Mouse (Mus musculus) left cerebral cortex, adult 2 months (tissue): ENCODE results near the gene Ube2i. TPM values are rescaled to one million over a fixed set of nuclear protein-coding genes. Genes with fewer than 3 reads are reported as not detected.

Experiments
- DNase-seq, 2 experiments: peaks; one replicate each; pipeline ENCODE4 v3.0.0; 2021 to 2022; ENCODE audit warnings: low spot score in 2 of 2, mixed read lengths in 1 of 2; ENCODE audit errors: extremely low spot score in 1 of 2
- H3K27ac ChIP-seq: fragments of 200-600 bp; 2 replicates; pipeline ENCODE4 v1.8.1; 2022
- H3K4me3 ChIP-seq: fragments of 200-600 bp; 2 replicates; pipeline ENCODE4 v1.8.1; 2022
- CTCF ChIP-seq: fragments of 200-600 bp; IDR thresholded peaks from 2 replicates; pipeline ENCODE4 v1.8.1; 2022; ENCODE audit warnings: antibody characterized with exemption, mild to moderate bottlenecking, moderate library complexity
- intact Hi-C: fragments of 180-260 bp; cut with DNase I; formaldehyde crosslinking; loops from one replicate; pipeline ENCODE4 v1.15.1; 2025
- total RNA-seq, 2 experiments: library from RNA; stranded (reverse); gene quantifications; 2 replicates each; pipeline ENCODE4 v1.2.3; 2021

The Ube2i gene
- total RNA-seq, 2 experiments from 2014 or later: 215 to 223 TPM

DNA sequence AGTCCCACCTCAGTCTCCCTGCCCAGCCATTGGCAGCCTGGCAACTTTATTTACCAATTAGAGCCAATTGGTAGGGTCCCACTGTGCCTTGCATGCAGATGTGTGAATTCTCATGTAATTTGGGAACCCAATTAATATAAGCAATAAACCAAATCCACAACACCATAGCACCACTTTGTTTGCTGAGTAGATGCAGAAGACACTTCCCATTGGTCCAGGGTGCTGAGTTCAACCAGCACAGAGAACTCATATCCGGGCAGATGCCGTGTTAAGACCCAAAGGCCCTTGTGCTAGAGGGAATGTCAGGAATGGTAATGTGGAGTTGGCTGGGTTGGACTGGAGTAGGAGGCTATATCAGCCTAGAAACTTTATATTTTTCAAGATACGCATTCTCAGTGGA is 1.4 kb upstream of the Ube2i start:
- H3K4me3 ChIP-seq: no peak overlapping the region
- intact Hi-C loops: no loop called here
- no peak for TF ChIP-seq CTCF
- no peak for DNase-seq
- H3K27ac ChIP-seq: no peak overlapping the region

DNA sequence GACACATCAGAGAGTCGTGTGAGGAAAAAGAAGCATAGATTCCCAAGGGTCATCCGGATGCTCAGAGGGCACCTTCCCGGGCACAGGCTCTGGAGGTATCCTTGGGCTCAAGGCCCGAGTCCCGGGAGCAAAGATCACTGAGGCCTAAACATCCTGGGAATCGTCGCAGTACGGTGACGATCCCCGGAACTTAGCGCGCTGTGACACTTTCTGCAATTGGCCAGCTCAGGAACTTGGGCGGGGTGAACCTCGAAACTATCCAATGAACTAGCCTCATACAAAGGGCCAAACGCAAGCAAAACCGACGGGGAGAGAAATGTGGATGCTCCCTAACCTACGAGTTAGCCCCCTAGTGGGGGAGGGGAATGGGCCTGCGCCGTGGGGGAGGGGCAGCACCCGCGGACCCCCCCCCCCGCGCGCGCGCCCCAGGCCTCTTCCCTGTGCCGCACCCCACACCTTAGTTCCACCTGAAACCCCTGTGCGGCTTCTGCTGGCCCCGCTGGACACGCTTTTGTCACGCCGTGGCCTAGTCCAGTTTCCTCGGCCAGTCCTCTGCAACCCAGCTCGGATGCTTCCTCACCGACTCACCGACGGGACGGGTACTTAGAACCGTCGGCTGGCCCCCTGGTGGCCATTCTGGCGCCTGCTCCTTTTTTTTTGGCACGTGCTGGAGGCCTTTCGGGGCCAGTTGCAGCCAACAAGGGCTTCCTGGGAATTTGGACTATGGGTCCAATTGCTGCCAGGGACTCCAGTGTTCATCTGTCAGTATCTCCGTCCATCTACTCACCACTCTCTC is 518 bp downstream of the Ube2i start:
- peak overlapping the region; percentile 100 for H3K27ac ChIP-seq
- intact Hi-C loops: loop anchor here (5.0 kb wide), 2 partner anchors 92 to 157 kb away; partner anchors contain the start of genes BC003965 and Telo2
- H3K4me3 ChIP-seq: peak overlapping the region; percentile 99
- DNase-seq: peak; percentile 95 to 96
- peak; percentile 72 for TF ChIP-seq CTCF

DNA sequence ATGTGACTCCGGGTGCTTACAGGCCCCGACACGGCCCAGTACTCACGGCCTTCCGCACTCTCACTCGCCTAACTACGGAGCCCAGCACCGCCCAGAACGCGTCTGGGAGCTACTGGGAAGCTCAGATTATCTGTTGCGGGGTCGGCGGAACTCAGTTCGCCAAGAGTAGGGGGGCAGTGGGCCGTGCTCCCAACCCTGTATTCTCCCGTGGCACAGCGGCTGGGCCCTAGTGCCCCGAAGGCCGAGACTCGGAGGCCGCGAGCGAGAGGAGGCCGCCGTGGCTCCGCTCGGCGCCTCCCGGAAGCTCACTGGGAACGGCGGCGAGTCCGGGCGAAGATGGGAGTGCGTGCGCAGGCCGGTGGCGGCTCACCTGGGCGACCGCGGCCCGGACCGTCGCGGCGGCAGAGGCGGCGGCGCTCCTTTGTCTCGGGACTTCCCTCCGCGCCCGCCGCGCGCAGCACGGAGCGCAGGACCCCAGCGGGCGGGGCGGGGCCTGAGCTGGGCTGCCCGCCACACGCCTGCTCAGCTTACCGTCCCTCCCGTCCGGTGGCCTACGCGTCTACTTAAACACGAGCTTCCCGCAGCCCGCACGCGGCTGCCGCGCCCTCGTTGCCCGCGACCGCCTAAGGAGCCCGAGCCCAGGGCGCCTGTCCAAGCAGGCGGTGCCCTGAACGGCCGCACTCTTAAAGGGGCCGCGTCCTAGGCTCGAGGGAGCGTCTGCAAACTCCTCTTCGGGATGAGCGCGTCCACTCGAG is 1.3 kb downstream of the Ube2i start:
- H3K27ac ChIP-seq: peak overlapping the region; percentile 100
- DNase-seq: peak; percentile 88
- H3K4me3 ChIP-seq: peak overlapping the region; percentile 99
- intact Hi-C loops: loop anchor here (5.0 kb wide), 2 partner anchors 91 to 156 kb away; partner anchors contain the start of genes BC003965 and Telo2
- TF ChIP-seq CTCF: no peak; the same call in 1 of the 2 replicates

DNA sequence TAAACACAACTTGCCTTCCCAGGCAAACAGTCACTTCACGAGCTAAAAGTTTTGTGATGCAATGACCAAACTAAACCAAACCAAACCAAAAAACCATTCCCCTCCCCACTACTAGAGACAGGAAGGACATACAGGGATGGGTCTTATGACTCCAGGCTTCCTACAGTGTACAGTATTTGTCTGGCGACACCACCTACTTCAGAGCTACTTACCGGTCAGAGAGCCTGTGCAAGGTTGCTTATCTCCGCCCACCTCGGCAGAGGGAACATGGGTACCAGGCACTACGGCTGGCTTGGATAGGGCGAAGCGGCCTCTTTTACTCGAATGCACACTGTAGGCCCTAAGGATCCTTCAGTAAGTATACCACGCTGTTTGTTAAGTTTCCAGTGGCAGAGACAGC is 2.1 kb downstream of the Ube2i start:
- Histone ChIP-seq H3K27ac (peak overlapping the region; percentile 100; the same call in 1 of the 2 replicates), H3K4me3 (peak overlapping the region; percentile 99)
- intact Hi-C loops: loop anchor here (5.0 kb wide), 2 partner anchors 90 to 155 kb away; partner anchors contain the start of genes BC003965 and Telo2
- no peak for DNase-seq
- no peak for TF ChIP-seq CTCF

DNA sequence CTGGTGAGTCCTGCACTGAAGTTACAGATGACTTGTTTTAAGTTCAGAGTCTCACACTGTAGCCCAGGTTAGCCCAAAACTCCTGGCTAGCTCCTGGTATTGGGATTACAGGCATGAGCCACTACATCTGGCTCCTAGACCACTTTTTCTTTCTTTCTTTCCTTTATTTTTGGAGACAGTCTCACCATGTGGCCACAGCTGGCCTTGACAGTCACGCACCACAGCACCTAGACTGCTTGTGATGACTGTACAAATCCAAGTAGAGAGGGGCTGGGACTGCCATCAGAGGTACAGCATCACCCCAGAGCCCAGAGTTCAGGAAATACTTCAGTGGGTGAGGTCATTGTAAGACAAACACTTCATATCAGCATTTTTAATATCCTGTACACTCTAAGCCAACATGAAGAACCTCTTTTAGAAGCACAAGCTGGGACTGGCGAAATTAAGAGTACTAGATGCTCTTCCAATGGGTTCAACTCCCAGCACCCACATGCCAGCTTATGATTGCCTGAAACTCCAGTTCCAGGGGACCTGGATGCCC is 3.6 kb downstream of the Ube2i start:
- intact Hi-C loops: loop anchor here (5.0 kb wide), 2 partner anchors 89 to 154 kb away; partner anchors contain the start of genes BC003965 and Telo2
- no peak overlapping the region for H3K27ac ChIP-seq
- no peak for DNase-seq
- no peak for TF ChIP-seq CTCF
- H3K4me3 ChIP-seq: no peak overlapping the region; the same call in 1 of the 2 replicates

DNA sequence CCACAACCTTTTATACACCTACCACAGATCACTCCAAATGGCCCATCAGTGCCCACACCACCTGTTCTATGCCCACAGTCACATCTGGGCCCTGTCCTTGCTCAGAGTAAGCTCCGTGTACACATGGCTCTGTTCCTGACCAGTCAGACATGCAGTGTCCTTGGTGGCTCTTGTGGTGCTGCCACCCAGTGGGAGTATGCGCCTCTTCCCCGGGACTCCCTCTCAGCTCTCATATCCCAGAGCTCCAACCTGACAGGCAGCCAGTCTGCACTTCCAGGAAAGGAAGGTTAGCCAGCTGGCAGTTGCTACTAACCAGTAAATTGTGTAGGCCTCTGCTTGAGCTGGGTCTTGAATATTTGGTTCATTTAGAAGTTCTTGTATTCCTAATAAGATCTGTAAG is 10.0 kb downstream of the Ube2i start:
- intact Hi-C loops: no loop called here
- peak; percentile 51 for TF ChIP-seq CTCF
- Histone ChIP-seq H3K4me3 (no peak overlapping the region), H3K27ac (no peak overlapping the region)
- DNase-seq: no peak

DNA sequence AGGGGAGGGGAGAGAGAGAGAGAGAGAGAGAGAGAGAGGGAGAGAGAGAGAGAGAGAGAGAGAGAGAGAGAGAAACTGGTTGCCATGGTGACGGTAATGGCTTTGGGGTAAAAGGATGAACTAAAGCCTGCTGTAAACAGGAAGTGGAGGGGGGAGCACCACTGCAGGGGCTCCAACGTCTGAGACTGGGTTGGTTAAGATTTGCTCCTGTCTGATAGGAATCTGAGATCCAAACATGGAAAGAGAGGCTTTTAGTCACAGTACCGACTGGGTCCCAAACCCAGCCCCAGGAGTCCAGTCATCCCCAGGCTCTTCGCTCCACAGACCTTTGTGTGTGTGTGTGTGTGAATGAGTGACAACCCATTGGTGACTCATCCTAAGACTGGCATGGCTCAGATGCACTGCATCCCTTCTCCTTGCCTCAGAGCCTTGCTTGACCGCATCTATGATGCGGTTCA is 16.6 kb downstream of the Ube2i start:
- no peak for DNase-seq
- no peak overlapping the region for H3K27ac ChIP-seq
- H3K4me3 ChIP-seq: no peak overlapping the region
- intact Hi-C loops: no loop called here
- no peak for TF ChIP-seq CTCF

DNA sequence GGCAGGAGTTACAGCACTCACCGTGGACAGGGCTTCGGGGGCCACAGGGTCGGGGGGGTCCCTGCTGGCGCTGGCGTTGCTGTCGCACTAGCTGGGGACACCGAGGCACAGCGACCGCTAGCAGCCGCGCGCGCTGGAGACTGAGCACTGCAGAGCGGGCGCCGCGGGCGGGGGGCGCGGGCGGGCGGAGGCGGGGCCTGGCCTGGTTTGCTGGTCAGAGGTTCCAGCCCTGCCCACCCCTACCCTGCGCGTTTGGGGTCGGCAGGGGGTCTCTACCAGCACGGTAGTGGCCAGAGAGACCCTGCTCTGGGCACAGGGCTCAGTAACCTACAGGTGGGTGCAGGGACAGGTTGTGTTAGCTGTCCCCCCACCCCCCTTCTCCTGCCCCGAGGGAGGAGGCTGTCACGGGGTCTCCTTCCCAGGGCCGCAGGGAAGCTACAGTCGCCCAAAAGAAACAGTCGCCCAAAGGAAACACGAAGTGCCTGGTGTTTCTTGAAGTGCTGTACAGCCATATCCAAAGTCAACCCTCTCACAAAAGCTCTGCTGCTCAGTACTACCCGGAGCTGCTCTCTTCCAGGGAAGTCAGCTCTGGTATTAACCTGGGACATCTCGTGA is 18.2 kb downstream of the Ube2i start, which contains the start of gene Baiap3:
Gene Baiap3, minus strand, starts transcription at position 225 of the 615 bp plus-strand sequence.
- Histone ChIP-seq H3K27ac (no peak within 1 kb of the TSS), H3K4me3 (no peak within 1 kb of the TSS)
- no peak for DNase-seq
- no peak for TF ChIP-seq CTCF
- intact Hi-C loops: no loop called here

DNA sequence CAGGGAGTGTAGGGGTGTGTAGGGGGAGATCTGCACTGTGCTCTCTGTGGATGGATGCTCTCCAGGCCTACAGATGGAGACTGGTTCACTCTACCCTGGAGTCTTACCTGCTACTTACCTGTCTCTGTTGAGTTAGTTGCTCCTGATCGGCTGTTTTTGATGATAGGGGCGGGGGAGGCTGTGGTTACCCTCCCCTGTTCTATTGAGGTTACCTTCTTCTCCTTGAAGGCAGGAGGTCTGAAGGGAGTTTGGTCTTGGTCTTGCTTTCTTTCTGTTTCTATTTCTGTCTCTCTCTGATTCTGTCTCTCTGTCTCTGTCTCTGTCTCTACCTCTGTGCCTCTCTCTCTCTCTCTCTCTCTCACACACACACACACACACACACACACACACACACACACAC is 19.3 kb downstream of the Ube2i start:
- Histone ChIP-seq H3K27ac (no peak overlapping the region), H3K4me3 (no peak overlapping the region)
- no peak for DNase-seq
- TF ChIP-seq CTCF: no peak
- intact Hi-C loops: no loop called here

DNA sequence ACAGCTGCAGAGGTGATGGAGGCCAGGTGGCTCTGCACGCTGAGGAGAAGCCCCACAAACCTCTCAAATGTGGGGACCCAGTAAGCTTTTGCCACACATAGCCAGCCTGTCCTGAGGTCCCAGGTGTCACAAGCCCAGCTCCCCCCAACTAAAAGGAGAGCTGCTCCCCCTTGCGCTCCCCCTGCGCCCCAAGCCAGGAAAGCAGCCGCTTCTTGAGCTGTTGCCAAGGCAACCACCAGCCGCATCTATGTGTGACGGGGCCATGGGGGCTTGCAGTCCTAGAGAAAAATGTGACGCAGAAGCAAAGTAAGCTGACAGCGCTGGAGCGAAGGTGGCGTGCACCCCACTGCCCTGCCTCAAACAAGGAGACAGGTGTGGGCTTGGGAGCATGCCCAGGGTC is 20.7 kb downstream of the Ube2i start:
- H3K4me3 ChIP-seq: no peak overlapping the region
- TF ChIP-seq CTCF: no peak
- peak in 1 of 2 experiments; percentile 62 for DNase-seq
- intact Hi-C loops: no loop called here
- H3K27ac ChIP-seq: no peak overlapping the region

DNA sequence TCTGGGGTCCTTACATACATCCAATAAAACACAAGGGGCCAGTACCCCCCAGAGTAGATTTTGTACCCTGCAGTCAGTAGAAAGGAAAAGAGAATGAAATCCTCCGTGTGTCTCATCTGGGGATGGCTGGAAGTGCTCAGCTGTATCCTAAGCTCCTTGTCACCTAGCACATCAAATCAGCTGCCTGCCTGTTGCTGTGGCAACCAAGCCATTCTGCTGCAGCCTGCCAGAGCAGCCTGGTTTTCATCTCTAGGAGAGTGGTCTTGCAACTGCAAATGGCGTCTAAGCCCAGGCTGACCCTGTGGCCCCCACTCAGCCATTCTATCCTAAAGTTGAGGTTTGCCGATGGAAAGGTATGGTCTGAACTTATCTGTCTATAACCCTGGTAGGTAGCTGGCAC is 21.8 kb downstream of the Ube2i start:
- no peak for DNase-seq
- no peak overlapping the region for H3K4me3 ChIP-seq
- intact Hi-C loops: no loop called here
- no peak overlapping the region for H3K27ac ChIP-seq
- no peak for TF ChIP-seq CTCF
